Mouse (Mus musculus): Measurements from ENCODE around the gene Sh3d19. TPM values are rescaled to one million over a fixed set of nuclear protein-coding genes. Genes with fewer than 3 reads are reported as not detected.

Gene Sh3d19
- polyA plus RNA-seq, 1 experiment from 2014 or later: 39.9 TPM

- no peak for ATAC-seq (ENCODE audit: low FRiP score, low TSS enrichment)
- 78% methylated on average over 4 of the region's 4 CpGs for WGBS
- H3K27ac ChIP-seq (ENCODE audit: low read depth, low read length): no peak overlapping the region
- H3K27me3 ChIP-seq (ENCODE audit: control insufficient read depth, insufficient read depth, low read length): no peaks in the 10 kb centered on the region
- no peaks in the 10 kb centered on the region for H3K36me3 ChIP-seq (ENCODE audit: control insufficient read depth, insufficient read depth, low read length)
- no peaks in the 10 kb centered on the region for H3K9me3 ChIP-seq (ENCODE audit: control insufficient read depth, low read length)
- H3K4me1 ChIP-seq (ENCODE audit: control insufficient read depth, insufficient read depth, low read length): 0 out of 2 replicates have a peak, but pooled peaks cover 2% of the 10 kb centered on the region
- H3K4me3 ChIP-seq (ENCODE audit: low read length): no peak overlapping the region
- no peak overlapping the region for H3K4me2 ChIP-seq (replicated peaks; ENCODE audit: low read depth, low read length)
- no peak overlapping the region for H3K9ac ChIP-seq (ENCODE audit: low read depth, low read length)
These were observed 85.8 kb downstream of the Sh3d19 start for GRCm38 (mm10) chr3:86056678-86057077.

- Histone ChIP-seq H3K27me3 (ENCODE audit: control insufficient read depth, insufficient read depth, low read length) (no peaks in the 10 kb centered on the region), H3K4me1 (ENCODE audit: control insufficient read depth, insufficient read depth, low read length) (0 out of 2 replicates have a peak, but pooled peaks cover 1% of the 10 kb centered on the region), H3K27ac (ENCODE audit: low read depth, low read length) (no peak overlapping the region), H3K36me3 (ENCODE audit: control insufficient read depth, insufficient read depth, low read length) (no peaks in the 10 kb centered on the region), H3K4me3 (ENCODE audit: low read length) (no peak overlapping the region), H3K9me3 (ENCODE audit: control insufficient read depth, low read length) (no peaks in the 10 kb centered on the region), H3K9ac (ENCODE audit: low read depth, low read length) (no peak overlapping the region), H3K4me2 (replicated peaks; ENCODE audit: low read depth, low read length) (no peak overlapping the region)
- WGBS: 76% methylated on average over 6 of the region's 6 CpGs
- ATAC-seq (ENCODE audit: low FRiP score, low TSS enrichment): no peak
These were observed 86.7 kb downstream of the Sh3d19 start for GRCm38 (mm10) chr3:86057436-86058095.

- ATAC-seq (ENCODE audit: low FRiP score, low TSS enrichment): no peak
- 90% methylated on average over 11 of the region's 11 CpGs for WGBS
- H3K4me1 ChIP-seq (ENCODE audit: control insufficient read depth, insufficient read depth, low read length): no peaks in the 10 kb centered on the region
These were observed 98.8 kb downstream of the Sh3d19 start for GRCm38 (mm10) chr3:86069646-86070250.

GRCm38 (mm10) chr3:86070799-86071198, 99.9 kb downstream of the Sh3d19 start:
- Histone ChIP-seq H3K4me2 (replicated peaks; ENCODE audit: low read depth, low read length) (no peak overlapping the region), H3K36me3 (ENCODE audit: control insufficient read depth, insufficient read depth, low read length) (no peaks in the 10 kb centered on the region), H3K4me3 (ENCODE audit: low read length) (no peak overlapping the region), H3K9me3 (ENCODE audit: control insufficient read depth, low read length) (no peaks in the 10 kb centered on the region), H3K4me1 (ENCODE audit: control insufficient read depth, insufficient read depth, low read length) (no peaks in the 10 kb centered on the region), H3K9ac (ENCODE audit: low read depth, low read length) (no peak overlapping the region), H3K27ac (ENCODE audit: low read depth, low read length) (no peak overlapping the region), H3K27me3 (ENCODE audit: control insufficient read depth, insufficient read depth, low read length) (no peaks in the 10 kb centered on the region)
- no peak for ATAC-seq (ENCODE audit: low FRiP score, low TSS enrichment)
- 92% methylated on average over 7 of the region's 7 CpGs for WGBS

More at GRCm38 (mm10) chr3:86069646-86070250, 98.8 kb downstream of the Sh3d19 start:
- no peak overlapping the region for H3K27ac ChIP-seq (ENCODE audit: low read depth, low read length)
- H3K4me3 ChIP-seq (ENCODE audit: low read length): no peak overlapping the region
- no peaks in the 10 kb centered on the region for H3K9me3 ChIP-seq (ENCODE audit: control insufficient read depth, low read length)
- H3K27me3 ChIP-seq (ENCODE audit: control insufficient read depth, insufficient read depth, low read length): no peaks in the 10 kb centered on the region
- H3K4me2 ChIP-seq (replicated peaks; ENCODE audit: low read depth, low read length): no peak overlapping the region
- H3K36me3 ChIP-seq (ENCODE audit: control insufficient read depth, insufficient read depth, low read length): no peaks in the 10 kb centered on the region
- H3K9ac ChIP-seq (ENCODE audit: low read depth, low read length): no peak overlapping the region

- Histone ChIP-seq H3K27me3 (ENCODE audit: control insufficient read depth, insufficient read depth, low read length) (no peaks in the 10 kb centered on the region), H3K9me3 (ENCODE audit: control insufficient read depth, low read length) (no peaks in the 10 kb centered on the region), H3K4me3 (ENCODE audit: low read length) (no peak overlapping the region), H3K4me1 (ENCODE audit: control insufficient read depth, insufficient read depth, low read length) (no peaks in the 10 kb centered on the region), H3K4me2 (replicated peaks; ENCODE audit: low read depth, low read length) (no peak overlapping the region), H3K9ac (ENCODE audit: low read depth, low read length) (no peak overlapping the region), H3K27ac (ENCODE audit: low read depth, low read length) (no peak overlapping the region), H3K36me3 (ENCODE audit: control insufficient read depth, insufficient read depth, low read length) (no peaks in the 10 kb centered on the region)
- no peak for ATAC-seq (ENCODE audit: low FRiP score, low TSS enrichment)
- 81% methylated on average over 3 of the region's 3 CpGs for WGBS
These were observed 101.2 kb downstream of the Sh3d19 start for GRCm38 (mm10) chr3:86072066-86072465.

GRCm38 (mm10) chr3:86072889-86073288, 102.0 kb downstream of the Sh3d19 start:
- Histone ChIP-seq H3K36me3 (ENCODE audit: control insufficient read depth, insufficient read depth, low read length) (no peaks in the 10 kb centered on the region), H3K4me1 (ENCODE audit: control insufficient read depth, insufficient read depth, low read length) (no peaks in the 10 kb centered on the region), H3K4me3 (ENCODE audit: low read length) (no peak overlapping the region), H3K27me3 (ENCODE audit: control insufficient read depth, insufficient read depth, low read length) (no peaks in the 10 kb centered on the region), H3K9ac (ENCODE audit: low read depth, low read length) (no peak overlapping the region), H3K9me3 (ENCODE audit: control insufficient read depth, low read length) (no peaks in the 10 kb centered on the region), H3K4me2 (replicated peaks; ENCODE audit: low read depth, low read length) (no peak overlapping the region), H3K27ac (ENCODE audit: low read depth, low read length) (no peak overlapping the region)
- 66% methylated on average over 5 of the region's 5 CpGs for WGBS
- no peak for ATAC-seq (ENCODE audit: low FRiP score, low TSS enrichment)

GRCm38 (mm10) chr3:86075593-86075992, 104.7 kb downstream of the Sh3d19 start:
- Histone ChIP-seq H3K27me3 (ENCODE audit: control insufficient read depth, insufficient read depth, low read length) (no peaks in the 10 kb centered on the region), H3K4me2 (replicated peaks; ENCODE audit: low read depth, low read length) (no peak overlapping the region)

GRCm38 (mm10) chr3:86076511-86077283, 105.8 kb downstream of the Sh3d19 start:
- Histone ChIP-seq H3K36me3 (ENCODE audit: control insufficient read depth, insufficient read depth, low read length) (no peaks in the 10 kb centered on the region), H3K4me3 (ENCODE audit: low read length) (no peak overlapping the region), H3K9ac (ENCODE audit: low read depth, low read length) (no peak overlapping the region), H3K27ac (ENCODE audit: low read depth, low read length) (no peak overlapping the region), H3K4me2 (replicated peaks; ENCODE audit: low read depth, low read length) (no peak overlapping the region), H3K27me3 (ENCODE audit: control insufficient read depth, insufficient read depth, low read length) (no peaks in the 10 kb centered on the region), H3K9me3 (ENCODE audit: control insufficient read depth, low read length) (no peaks in the 10 kb centered on the region), H3K4me1 (ENCODE audit: control insufficient read depth, insufficient read depth, low read length) (no peaks in the 10 kb centered on the region)
- 69% methylated on average over 14 of the region's 14 CpGs for WGBS
- no peak for ATAC-seq (ENCODE audit: low FRiP score, low TSS enrichment)

More at GRCm38 (mm10) chr3:86075593-86075992, 104.7 kb downstream of the Sh3d19 start:
- H3K9ac ChIP-seq (ENCODE audit: low read depth, low read length): no peak overlapping the region
- H3K4me3 ChIP-seq (ENCODE audit: low read length): no peak overlapping the region
- H3K4me1 ChIP-seq (ENCODE audit: control insufficient read depth, insufficient read depth, low read length): no peaks in the 10 kb centered on the region
- H3K36me3 ChIP-seq (ENCODE audit: control insufficient read depth, insufficient read depth, low read length): no peaks in the 10 kb centered on the region
- no peaks in the 10 kb centered on the region for H3K9me3 ChIP-seq (ENCODE audit: control insufficient read depth, low read length)
- ATAC-seq (ENCODE audit: low FRiP score, low TSS enrichment): no peak
- WGBS: 93% methylated on average over 5 of the region's 5 CpGs
- no peak overlapping the region for H3K27ac ChIP-seq (ENCODE audit: low read depth, low read length)

GRCm38 (mm10) chr3:86083051-86083450, 112.1 kb downstream of the Sh3d19 start:
- ATAC-seq (ENCODE audit: low FRiP score, low TSS enrichment): no peak
- Histone ChIP-seq H3K9ac (ENCODE audit: low read depth, low read length) (no peak overlapping the region), H3K4me2 (replicated peaks; ENCODE audit: low read depth, low read length) (no peak overlapping the region), H3K27ac (ENCODE audit: low read depth, low read length) (no peak overlapping the region), H3K4me1 (ENCODE audit: control insufficient read depth, insufficient read depth, low read length) (no peaks in the 10 kb centered on the region), H3K27me3 (ENCODE audit: control insufficient read depth, insufficient read depth, low read length) (no peaks in the 10 kb centered on the region), H3K4me3 (ENCODE audit: low read length) (no peak overlapping the region), H3K9me3 (ENCODE audit: control insufficient read depth, low read length) (no peaks in the 10 kb centered on the region), H3K36me3 (ENCODE audit: control insufficient read depth, insufficient read depth, low read length) (peaks cover 18% of the 10 kb centered on the region)
- 87% methylated on average over 8 of the region's 8 CpGs for WGBS

Measured in kidney, embryonic 14.5 days (tissue).